In the genomic region with DNA sequence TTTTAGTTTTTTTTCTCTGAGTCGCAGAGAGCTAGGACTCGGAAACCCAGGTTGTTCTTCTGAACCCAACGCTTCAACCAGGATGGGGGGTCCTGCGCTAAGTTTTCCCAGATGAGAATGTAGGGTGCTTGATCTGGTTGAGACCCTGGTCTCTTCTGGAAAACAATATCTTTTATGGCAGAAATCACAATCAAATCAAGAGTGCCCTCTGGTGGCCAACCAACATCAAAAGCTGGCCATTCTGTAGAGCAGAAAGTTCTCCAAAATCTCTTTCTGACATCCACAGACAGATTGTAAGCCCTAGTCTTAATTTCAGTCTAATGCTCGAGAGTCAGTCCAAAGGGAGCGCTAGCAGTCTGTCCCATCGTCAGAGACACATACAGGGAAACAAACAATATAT, we compare ENCODE assay signal across 16 mouse cellular contexts.
"Had no signal": no experiment of that assay in that cellular context is flagged by ENCODE, and none has a peak within 500 bp of the region (broad histone marks: within the 10 kb centered on the region; RNA-seq: fewer than 3 reads in every experiment).

No protein-coding gene starts in this region.

- H3K27me3 ChIP-seq: limb, embryonic 13.5 days; liver, embryonic 15.5 days; midbrain, embryonic 15.5 days; neural tube, embryonic 13.5 days had no signal

- DNase-seq: kidney, postnatal 14 days; layer of hippocampus, postnatal 36 days; left cerebral cortex, postnatal 4 days; lung, embryonic 14.5 days; lung, postnatal 10 days; lung, postnatal 4 days; retina, postnatal 1 day; right cerebral cortex, postnatal 4 days; spleen, adult 18-20 months; thymus, postnatal 36 days had no signal

- H3K9me3 ChIP-seq: liver, embryonic 15.5 days; midbrain, embryonic 15.5 days; neural tube, embryonic 13.5 days had no signal

- H3K9ac ChIP-seq: limb, embryonic 13.5 days; liver, embryonic 15.5 days; lung, embryonic 14.5 days; midbrain, embryonic 15.5 days; neural tube, embryonic 13.5 days had no signal

- H3K4me2 ChIP-seq: limb, embryonic 13.5 days; liver, embryonic 11.5 days; liver, embryonic 15.5 days; lung, embryonic 14.5 days; midbrain, embryonic 15.5 days; neural tube, embryonic 13.5 days had no signal

- H3K27ac ChIP-seq: limb, embryonic 13.5 days; liver, embryonic 15.5 days; midbrain, embryonic 10.5 days; midbrain, embryonic 15.5 days; neural tube, embryonic 13.5 days had no signal

- H3K36me3 ChIP-seq: limb, embryonic 13.5 days; liver, embryonic 15.5 days; midbrain, embryonic 10.5 days; midbrain, embryonic 15.5 days; neural tube, embryonic 13.5 days had no signal

- ATAC-seq: midbrain, embryonic 15.5 days had no signal

- H3K4me3 ChIP-seq: limb, embryonic 13.5 days; liver, embryonic 15.5 days; midbrain, embryonic 10.5 days; midbrain, embryonic 15.5 days; neural tube, embryonic 13.5 days had no signal

- H3K4me1 ChIP-seq: limb, embryonic 13.5 days; liver, embryonic 15.5 days; neural tube, embryonic 13.5 days had no signal
